Mouse (Mus musculus): ENCODE results near the gene Rps6ka2. TPM values are rescaled to one million over a fixed set of nuclear protein-coding genes. Genes with fewer than 3 reads are reported as not detected.

Rps6ka2 gene
- polyA plus RNA-seq, 1 experiment from 2014 or later, result 5.3 TPM

- no peaks in the 10 kb centered on the region for H3K27me3 ChIP-seq (replicated peaks; ENCODE audit: control insufficient read depth, insufficient read depth, low read length)
- WGBS, result 16% methylated on average over 9 of the region's 9 CpGs
- H3K27ac ChIP-seq (ENCODE audit: low read length), result no peak overlapping the region
- H3K36me3 ChIP-seq (ENCODE audit: control insufficient read depth, insufficient read depth, low read length), result no peaks in the 10 kb centered on the region
- H3K9ac ChIP-seq (ENCODE audit: low read depth, low read length), result no peak overlapping the region
- peaks cover 39% of the 10 kb centered on the region for H3K4me1 ChIP-seq (ENCODE audit: control insufficient read depth, insufficient read depth, low read length)
- ATAC-seq, result peak; percentile 16; the same call in 1 of the 2 replicates
- no peak overlapping the region for H3K4me2 ChIP-seq (ENCODE audit: low read depth, low read length)
- no peak overlapping the region for H3K4me3 ChIP-seq (ENCODE audit: low read length)
- H3K9me3 ChIP-seq (ENCODE audit: control insufficient read depth, low read length), result no peaks in the 10 kb centered on the region
Observed at GRCm38 (mm10) chr17:7273054-7273453, 103.1 kb downstream of the Rps6ka2 start.

- H3K9ac ChIP-seq (ENCODE audit: low read depth, low read length), result no peak overlapping the region
- H3K4me1 ChIP-seq (ENCODE audit: control insufficient read depth, insufficient read depth, low read length), result peaks cover 38% of the 10 kb centered on the region
- H3K36me3 ChIP-seq (ENCODE audit: control insufficient read depth, insufficient read depth, low read length), result no peaks in the 10 kb centered on the region
- WGBS, result 78% methylated on average over 10 of the region's 10 CpGs
- no peak overlapping the region for H3K4me2 ChIP-seq (ENCODE audit: low read depth, low read length)
- no peak overlapping the region for H3K27ac ChIP-seq (ENCODE audit: low read length)
- no peaks in the 10 kb centered on the region for H3K27me3 ChIP-seq (replicated peaks; ENCODE audit: control insufficient read depth, insufficient read depth, low read length)
- no peak overlapping the region for H3K4me3 ChIP-seq (ENCODE audit: low read length)
- no peaks in the 10 kb centered on the region for H3K9me3 ChIP-seq (ENCODE audit: control insufficient read depth, low read length)
- ATAC-seq, result no peak
Observed at GRCm38 (mm10) chr17:7273785-7274184, 103.9 kb downstream of the Rps6ka2 start.

GRCm38 (mm10) chr17:7278702-7279242, 108.9 kb downstream of the Rps6ka2 start:
- H3K4me2 ChIP-seq (ENCODE audit: low read depth, low read length), result no peak overlapping the region
- 89% methylated on average over 15 of the region's 15 CpGs for WGBS

GRCm38 (mm10) chr17:7279251-7279650, 109.3 kb downstream of the Rps6ka2 start:
- peaks cover 8% of the 10 kb centered on the region for H3K4me1 ChIP-seq (ENCODE audit: control insufficient read depth, insufficient read depth, low read length)
- H3K9me3 ChIP-seq (ENCODE audit: control insufficient read depth, low read length), result no peaks in the 10 kb centered on the region
- no peak overlapping the region for H3K27ac ChIP-seq (ENCODE audit: low read length)
- no peak overlapping the region for H3K4me3 ChIP-seq (ENCODE audit: low read length)
- no peak overlapping the region for H3K4me2 ChIP-seq (ENCODE audit: low read depth, low read length)
- no peak for ATAC-seq
- no peak overlapping the region for H3K9ac ChIP-seq (ENCODE audit: low read depth, low read length)
- H3K36me3 ChIP-seq (ENCODE audit: control insufficient read depth, insufficient read depth, low read length), result no peaks in the 10 kb centered on the region
- no peaks in the 10 kb centered on the region for H3K27me3 ChIP-seq (replicated peaks; ENCODE audit: control insufficient read depth, insufficient read depth, low read length)
- WGBS, result 90% methylated on average over 9 of the region's 9 CpGs

More at GRCm38 (mm10) chr17:7278702-7279242, 108.9 kb downstream of the Rps6ka2 start:
- H3K4me3 ChIP-seq (ENCODE audit: low read length), result no peak overlapping the region
- no peaks in the 10 kb centered on the region for H3K9me3 ChIP-seq (ENCODE audit: control insufficient read depth, low read length)
- no peaks in the 10 kb centered on the region for H3K27me3 ChIP-seq (replicated peaks; ENCODE audit: control insufficient read depth, insufficient read depth, low read length)
- peaks cover 3% of the 10 kb centered on the region for H3K4me1 ChIP-seq (ENCODE audit: control insufficient read depth, insufficient read depth, low read length)
- H3K27ac ChIP-seq (ENCODE audit: low read length), result no peak overlapping the region
- no peak overlapping the region for H3K9ac ChIP-seq (ENCODE audit: low read depth, low read length)
- H3K36me3 ChIP-seq (ENCODE audit: control insufficient read depth, insufficient read depth, low read length), result no peaks in the 10 kb centered on the region
- ATAC-seq, result no peak

- 57% methylated on average over 8 of the region's 8 CpGs for WGBS
- Histone ChIP-seq H3K27ac (ENCODE audit: low read length) (peak overlapping the region; percentile 69), H3K9me3 (ENCODE audit: control insufficient read depth, low read length) (no peaks in the 10 kb centered on the region), H3K4me2 (ENCODE audit: low read depth, low read length) (no peak overlapping the region), H3K36me3 (ENCODE audit: control insufficient read depth, insufficient read depth, low read length) (no peaks in the 10 kb centered on the region), H3K4me1 (ENCODE audit: control insufficient read depth, insufficient read depth, low read length) (peaks cover 15% of the 10 kb centered on the region), H3K9ac (ENCODE audit: low read depth, low read length) (no peak overlapping the region), H3K27me3 (replicated peaks; ENCODE audit: control insufficient read depth, insufficient read depth, low read length) (no peaks in the 10 kb centered on the region), H3K4me3 (ENCODE audit: low read length) (no peak overlapping the region)
- peak; percentile 53 for ATAC-seq
Observed at GRCm38 (mm10) chr17:7284297-7284910, 114.5 kb downstream of the Rps6ka2 start.

- Histone ChIP-seq H3K4me1 (ENCODE audit: control insufficient read depth, insufficient read depth, low read length) (peaks cover 15% of the 10 kb centered on the region), H3K9me3 (ENCODE audit: control insufficient read depth, low read length) (no peaks in the 10 kb centered on the region), H3K36me3 (ENCODE audit: control insufficient read depth, insufficient read depth, low read length) (no peaks in the 10 kb centered on the region), H3K4me2 (ENCODE audit: low read depth, low read length) (no peak overlapping the region), H3K4me3 (ENCODE audit: low read length) (no peak overlapping the region), H3K27ac (ENCODE audit: low read length) (peak overlapping the region; percentile 69; the same call in 1 of the 2 replicates), H3K9ac (ENCODE audit: low read depth, low read length) (no peak overlapping the region), H3K27me3 (replicated peaks; ENCODE audit: control insufficient read depth, insufficient read depth, low read length) (no peaks in the 10 kb centered on the region)
- WGBS, result 68% methylated on average over 12 of the region's 12 CpGs
- ATAC-seq, result no peak
Observed at GRCm38 (mm10) chr17:7285292-7285691, 115.4 kb downstream of the Rps6ka2 start.

- no peak for ATAC-seq
- Histone ChIP-seq H3K27me3 (replicated peaks; ENCODE audit: control insufficient read depth, insufficient read depth, low read length) (no peaks in the 10 kb centered on the region), H3K9me3 (ENCODE audit: control insufficient read depth, low read length) (no peaks in the 10 kb centered on the region), H3K4me3 (ENCODE audit: low read length) (no peak overlapping the region), H3K4me2 (ENCODE audit: low read depth, low read length) (no peak overlapping the region), H3K9ac (ENCODE audit: low read depth, low read length) (no peak overlapping the region), H3K4me1 (ENCODE audit: control insufficient read depth, insufficient read depth, low read length) (peaks cover 15% of the 10 kb centered on the region), H3K27ac (ENCODE audit: low read length) (no peak overlapping the region), H3K36me3 (ENCODE audit: control insufficient read depth, insufficient read depth, low read length) (no peaks in the 10 kb centered on the region)
- WGBS, result 77% methylated on average over 12 of the region's 12 CpGs
Observed at GRCm38 (mm10) chr17:7286422-7287050, 116.6 kb downstream of the Rps6ka2 start.

- H3K27me3 ChIP-seq (replicated peaks; ENCODE audit: control insufficient read depth, insufficient read depth, low read length), result no peaks in the 10 kb centered on the region
- no peaks in the 10 kb centered on the region for H3K4me1 ChIP-seq (ENCODE audit: control insufficient read depth, insufficient read depth, low read length)
- H3K4me3 ChIP-seq (ENCODE audit: low read length), result no peak overlapping the region
- H3K9ac ChIP-seq (ENCODE audit: low read depth, low read length), result no peak overlapping the region
- no peak for ATAC-seq
- 75% methylated on average over 11 of the region's 11 CpGs for WGBS
- H3K4me2 ChIP-seq (ENCODE audit: low read depth, low read length), result no peak overlapping the region
- no peaks in the 10 kb centered on the region for H3K9me3 ChIP-seq (ENCODE audit: control insufficient read depth, low read length)
- H3K36me3 ChIP-seq (ENCODE audit: control insufficient read depth, insufficient read depth, low read length), result no peaks in the 10 kb centered on the region
- no peak overlapping the region for H3K27ac ChIP-seq (ENCODE audit: low read length)
Observed at GRCm38 (mm10) chr17:7292012-7292684, 122.2 kb downstream of the Rps6ka2 start.
